Mouse (Mus musculus): ENCODE results near the gene Sergef.

DNA sequence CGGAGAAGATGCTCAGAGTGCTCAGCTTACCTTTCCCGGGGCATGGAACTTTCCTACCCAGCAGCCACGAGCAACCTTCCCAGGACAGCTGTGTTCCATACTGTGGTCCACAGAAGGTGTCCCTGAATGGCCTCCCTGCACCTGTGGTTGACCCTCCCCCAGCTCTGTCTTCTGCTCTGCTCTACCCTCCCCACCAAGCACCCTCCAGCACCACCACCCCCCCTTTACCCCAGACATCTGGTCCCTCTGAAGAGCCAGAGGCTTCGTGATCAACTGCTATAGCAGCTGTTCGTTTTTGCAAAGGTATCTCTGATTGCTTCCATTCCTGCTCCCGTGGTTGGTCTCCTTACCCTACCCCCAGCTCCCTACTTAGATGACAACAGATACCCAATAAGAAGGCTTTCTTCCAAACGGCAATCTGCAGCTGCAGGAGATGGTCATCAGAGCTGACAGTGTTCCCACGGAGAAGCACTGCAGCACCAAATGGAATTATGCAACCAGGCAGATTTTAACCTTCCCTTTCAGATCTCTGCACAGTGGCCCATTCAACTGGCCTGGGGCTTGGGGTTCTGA, 58.2 kb downstream of the Sergef start:
- TF ChIP-seq POLR2A (IDR thresholded peaks at IDR 0.05; ENCODE audit: extremely low read depth, insufficient read depth, low read length) (no peak), CTCF (IDR thresholded peaks at IDR 0.05; ENCODE audit: extremely low read depth, insufficient read depth, low read length) (no peak)
